Mouse (Mus musculus): Measurements from ENCODE around the gene Ssh3.

Gene Ssh3

DNA sequence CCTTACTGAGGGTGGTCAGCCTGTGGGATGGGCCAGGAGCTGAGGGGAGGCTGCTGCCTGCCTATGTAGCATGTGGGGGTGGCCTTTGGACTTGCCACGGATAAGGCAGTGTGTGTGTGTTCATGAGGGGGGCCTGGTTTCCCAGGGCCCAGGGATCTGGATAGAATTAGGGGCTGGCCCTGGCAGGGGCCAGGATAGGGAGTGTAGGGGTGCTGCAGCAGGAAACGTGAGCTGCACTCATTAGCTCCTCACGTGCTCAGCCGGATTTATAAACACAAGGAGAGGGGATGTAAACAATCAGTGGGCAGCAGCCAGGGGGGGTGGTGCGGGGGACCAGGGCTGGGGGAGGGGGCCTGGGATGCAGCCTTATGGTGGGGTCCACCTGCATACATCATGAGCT lies 51.8 kb downstream of the Ssh3 start:
- no peak for TF ChIP-seq GATA4 (IDR thresholded peaks at IDR 0.05; ENCODE audit: insufficient replicate concordance, low read length)

DNA sequence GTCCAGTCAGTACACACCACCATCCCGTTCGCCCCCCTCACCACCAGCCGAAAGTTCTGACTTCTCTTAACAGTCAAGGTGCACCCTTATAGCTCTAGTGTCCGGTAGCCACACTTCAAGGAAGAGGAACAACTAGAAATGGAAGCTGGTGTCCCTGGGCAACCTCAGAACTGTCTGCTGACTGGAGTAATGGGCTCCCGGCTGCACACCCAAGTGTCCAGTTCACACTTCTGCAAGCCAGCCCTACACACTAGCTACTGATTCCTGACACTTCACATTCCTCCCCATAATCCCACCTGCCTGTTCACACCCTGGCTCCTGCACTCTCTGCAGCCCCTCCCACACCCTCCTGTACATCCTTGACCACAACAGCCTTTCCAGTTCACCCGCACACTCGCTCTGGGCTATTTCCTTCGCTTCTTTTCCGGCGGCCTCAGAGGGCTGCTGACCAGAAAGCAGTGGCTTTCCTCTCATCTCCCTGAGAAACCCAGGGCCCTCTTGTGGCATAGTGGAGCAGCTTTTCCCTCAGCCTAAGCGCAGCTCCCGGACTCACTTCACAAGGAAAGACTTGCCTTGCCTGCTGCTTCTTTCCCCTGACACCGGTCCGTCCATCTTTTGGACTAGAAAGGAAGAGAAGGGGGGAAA lies 52.8 kb downstream of the Ssh3 start:
- TF ChIP-seq GATA4 (IDR thresholded peaks at IDR 0.05; ENCODE audit: insufficient replicate concordance, low read length), result no peak

DNA sequence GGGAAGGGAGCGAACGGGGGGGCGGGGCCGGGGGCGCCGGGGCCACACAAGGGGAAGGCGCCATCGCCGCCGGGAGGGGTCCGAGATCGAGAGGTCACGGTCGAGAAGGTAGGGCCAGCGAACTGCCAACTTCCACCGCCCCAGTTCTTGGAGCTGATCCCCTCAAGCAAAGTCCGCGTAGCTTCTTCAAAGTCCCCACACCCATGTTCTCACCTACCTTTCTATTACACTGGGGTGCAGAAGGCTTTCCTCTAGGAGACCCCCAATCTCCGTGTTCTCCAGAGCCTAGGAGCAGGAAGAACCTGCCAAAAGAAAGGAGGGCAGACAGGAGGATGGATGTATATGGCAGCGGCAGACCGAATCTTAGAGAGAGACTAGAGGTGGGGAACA lies 53.5 kb downstream of the Ssh3 start:
- TF ChIP-seq GATA4 (IDR thresholded peaks at IDR 0.05; ENCODE audit: insufficient replicate concordance, low read length), result no peak

DNA sequence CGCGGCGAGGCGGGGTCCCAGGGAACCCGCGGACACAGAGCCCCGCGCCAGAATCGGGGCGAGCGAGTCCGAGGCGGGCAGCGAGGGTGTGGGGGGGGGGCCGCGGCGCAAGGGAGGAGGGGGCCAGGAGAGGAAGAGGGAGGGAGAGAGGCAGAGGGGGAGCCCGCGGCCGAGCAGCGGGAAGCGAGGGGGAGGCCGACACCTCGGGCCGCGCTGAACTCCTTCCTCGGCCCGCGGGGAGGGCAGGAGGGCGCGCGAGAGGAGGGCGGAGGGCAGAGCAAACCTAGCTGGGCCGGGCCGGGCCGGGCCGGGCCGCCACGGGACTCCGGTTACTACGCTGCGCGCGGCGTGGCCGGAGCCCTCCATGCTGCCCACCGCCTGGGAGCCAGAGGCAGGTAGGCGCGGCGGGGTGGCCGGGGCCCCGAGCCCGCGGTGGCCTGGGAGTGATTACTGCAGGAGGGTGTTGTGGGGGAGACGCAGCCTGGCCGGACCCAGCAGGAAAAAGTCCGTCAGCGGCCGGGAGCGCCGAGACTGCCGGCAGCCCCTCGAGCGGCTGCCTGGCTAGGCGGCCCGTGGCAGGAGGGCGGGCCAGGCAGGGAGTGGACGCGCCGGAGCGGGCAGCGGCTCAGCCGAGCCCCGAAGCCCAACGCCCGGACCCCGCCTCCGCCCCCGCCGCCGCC lies 54.1 kb downstream of the Ssh3 start:
- TF ChIP-seq GATA4 (IDR thresholded peaks at IDR 0.05; ENCODE audit: insufficient replicate concordance, low read length), result no peak

DNA sequence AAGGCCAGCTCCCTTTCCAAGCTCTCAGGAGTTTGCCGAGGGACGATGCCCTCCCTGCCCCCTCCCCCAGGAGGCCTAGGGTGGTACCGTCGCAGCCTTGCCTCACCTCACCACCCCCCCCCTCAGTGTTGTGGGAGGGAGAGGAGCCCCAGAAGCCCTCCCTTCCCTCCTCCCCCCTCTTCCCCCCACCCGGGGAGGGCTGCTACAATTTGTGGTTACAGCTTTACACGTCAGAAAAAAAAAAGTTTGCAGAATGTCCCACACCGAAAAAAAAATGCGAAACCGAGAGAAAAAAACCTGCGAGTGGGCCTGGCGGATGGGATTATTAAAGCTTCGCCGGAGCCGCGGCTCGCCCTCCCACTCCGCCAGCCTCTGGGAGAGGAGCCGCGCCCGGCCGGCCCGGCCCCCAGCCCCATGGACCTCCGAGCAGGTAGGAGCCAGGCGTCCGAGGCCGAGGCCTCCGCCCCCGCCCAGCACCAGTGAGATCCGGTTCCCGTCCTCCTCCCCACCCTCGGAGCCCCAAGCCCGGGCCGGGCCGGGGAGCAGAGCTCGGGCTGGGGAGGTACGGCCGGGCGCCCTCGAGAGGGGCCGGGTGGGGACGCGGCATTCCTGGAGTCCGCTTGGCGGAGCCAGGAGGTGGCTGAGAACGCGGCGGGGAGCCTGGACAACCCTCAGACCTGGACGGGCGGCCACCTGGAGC lies 54.8 kb downstream of the Ssh3 start, which contains the start of the genes Clcf1 and AC109138.7:
Gene Clcf1, plus strand, starts transcription at position 168 of the 700 bp plus-strand sequence.
Gene AC109138.7, plus strand, starts transcription at position 287 of the 700 bp plus-strand sequence.
- TF ChIP-seq GATA4 (IDR thresholded peaks at IDR 0.05; ENCODE audit: insufficient replicate concordance, low read length), result no peak

DNA sequence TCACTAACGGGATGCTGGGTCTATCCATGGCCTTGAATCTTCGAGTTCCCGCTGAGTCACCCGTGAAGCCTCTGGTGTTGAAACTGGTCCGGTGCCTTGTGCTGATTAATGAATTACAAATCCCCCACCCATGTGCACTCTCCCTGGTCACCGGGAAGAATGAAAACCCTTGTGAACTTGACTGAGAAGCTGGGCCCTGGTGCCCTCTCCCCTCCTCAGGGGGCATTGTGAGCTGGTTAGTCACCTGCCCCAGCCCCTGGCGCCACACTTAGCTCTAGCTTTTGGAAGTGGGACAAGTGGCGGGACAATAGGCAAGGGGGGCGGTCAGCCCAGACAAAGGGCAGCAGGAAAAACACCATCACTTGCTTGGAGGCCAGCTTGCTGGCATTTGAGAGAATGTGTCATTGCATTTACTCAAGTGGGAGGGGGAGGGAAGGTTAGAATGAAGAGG lies 55.4 kb downstream of the Ssh3 start:
- TF ChIP-seq GATA4 (IDR thresholded peaks at IDR 0.05; ENCODE audit: insufficient replicate concordance, low read length), result no peak

DNA sequence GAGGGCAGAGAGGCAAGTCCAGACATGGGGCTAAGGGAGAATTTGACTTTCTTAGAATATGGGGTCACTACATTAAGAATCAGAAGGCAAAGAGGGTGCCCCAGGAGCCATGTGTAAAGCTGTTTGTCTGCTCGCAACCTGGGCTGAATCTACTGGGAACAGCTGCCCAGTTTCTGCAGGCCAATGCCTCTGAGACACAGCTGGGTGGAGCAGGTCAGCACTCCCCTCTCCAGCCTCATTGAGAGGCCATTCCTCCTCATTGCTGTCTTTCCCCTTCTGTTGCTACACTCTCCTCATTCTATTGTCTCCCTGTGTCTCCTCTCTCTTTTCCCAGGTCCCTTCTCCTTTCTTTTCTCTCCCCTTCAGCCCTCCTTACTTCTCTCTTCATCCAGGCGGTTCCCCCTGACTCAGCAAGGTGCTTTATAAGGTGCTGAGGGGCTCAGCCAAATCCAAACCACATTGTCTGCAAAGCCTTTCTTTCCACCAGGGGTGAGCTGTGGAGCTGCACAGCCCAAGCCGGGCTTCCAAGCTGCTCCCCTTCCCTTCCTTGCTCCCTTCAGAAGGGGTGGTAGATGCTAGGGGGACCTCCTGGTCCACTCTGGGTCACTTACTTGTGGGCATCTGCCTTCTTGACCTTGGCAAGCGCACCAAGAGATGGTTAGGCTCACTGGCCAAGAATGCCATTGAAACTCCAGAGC lies 56.9 kb downstream of the Ssh3 start:
- no peak for TF ChIP-seq GATA4 (IDR thresholded peaks at IDR 0.05; ENCODE audit: insufficient replicate concordance, low read length)

Measured in liver, adult (tissue).